In genomic region chr6:127453407-127454343, GRCm38 (mm10) we compare ENCODE assay signal across 8 mouse cellular contexts. TPM values are rescaled to one million over a fixed set of nuclear protein-coding genes. Genes with fewer than 3 reads are reported as not detected.
A peak's percentile ranks its signal among the peaks of the same experiment; 100 is the strongest.
DNase-seq lines count a peak whose midpoint lies in the region; ATAC-seq and TF ChIP-seq lines count a peak whose summit lies in the region.

No protein-coding gene starts in this region.

- WGBS in bone marrow, adult 2 months, result under 1% methylated on average over 70 of the region's 70 CpGs
- WGBS in embryonic facial prominence, embryonic 15.5 days, result under 1% methylated on average over 70 of the region's 70 CpGs
- under 1% methylated on average over 70 of the region's 70 CpGs for WGBS in kidney, embryonic 14.5 days
- under 1% methylated on average over 70 of the region's 70 CpGs for WGBS in limb, embryonic 15.5 days

- TF ChIP-seq POLR2A in bone marrow, adult 2 months (IDR thresholded peaks at IDR 0.05; ENCODE audit: borderline replicate concordance, control insufficient read depth, low read depth, low read length), result peak; percentile 85; the same call in 1 of the 2 replicates

- H3K4me2 ChIP-seq in embryonic facial prominence, embryonic 15.5 days (replicated peaks), result peak overlapping the region; percentile 66
- H3K4me2 ChIP-seq in kidney, embryonic 14.5 days (replicated peaks; ENCODE audit: low read depth, low read length), result peak overlapping the region; percentile 55
- peak overlapping the region; percentile 60 for H3K4me2 ChIP-seq in limb, embryonic 15.5 days

- H3K27ac ChIP-seq in bone marrow, adult 2 months (ENCODE audit: control insufficient read depth, insufficient read depth, low read depth, low read length, poor library complexity), result peak overlapping the region; percentile 93
- peak overlapping the region; percentile 86 for H3K27ac ChIP-seq in embryonic facial prominence, embryonic 15.5 days (replicated peaks)
- peak overlapping the region; percentile 78 for H3K27ac ChIP-seq in kidney, embryonic 14.5 days (ENCODE audit: low read depth, low read length)
- peak overlapping the region; percentile 91 for H3K27ac ChIP-seq in limb, embryonic 15.5 days

- no peaks in the 10 kb centered on the region for H3K36me3 ChIP-seq in embryonic facial prominence, embryonic 15.5 days
- H3K36me3 ChIP-seq in kidney, embryonic 14.5 days (ENCODE audit: control insufficient read depth, insufficient read depth, low read length), result no peaks in the 10 kb centered on the region
- no peaks in the 10 kb centered on the region for H3K36me3 ChIP-seq in limb, embryonic 15.5 days

- no peak for TF ChIP-seq CTCF in bone marrow, adult 2 months (IDR thresholded peaks at IDR 0.05; ENCODE audit: control insufficient read depth, insufficient read depth, low read length)

- H3K4me3 ChIP-seq in bone marrow, adult 2 months (replicated peaks; ENCODE audit: control insufficient read depth, low read depth, low read length), result peak overlapping the region; percentile 94
- H3K4me3 ChIP-seq in embryonic facial prominence, embryonic 15.5 days (replicated peaks), result peak overlapping the region; percentile 71
- peak overlapping the region; percentile 60 for H3K4me3 ChIP-seq in kidney, embryonic 14.5 days (ENCODE audit: low read length)
- peak overlapping the region; percentile 66 for H3K4me3 ChIP-seq in limb, embryonic 15.5 days

- ATAC-seq in embryonic facial prominence, embryonic 15.5 days (ENCODE audit: insufficient number of reproducible peaks, low FRiP score, low TSS enrichment, low read depth), result peak; percentile 94
- peak; percentile 98 for ATAC-seq in kidney, embryonic 14.5 days (ENCODE audit: low FRiP score, low TSS enrichment)
- ATAC-seq in limb, embryonic 15.5 days (ENCODE audit: insufficient number of reproducible peaks, low FRiP score, low TSS enrichment, low read depth), result peak; percentile 97

- peaks cover 4% of the 10 kb centered on the region for H3K27me3 ChIP-seq in embryonic facial prominence, embryonic 15.5 days
- H3K27me3 ChIP-seq in kidney, embryonic 14.5 days (ENCODE audit: control insufficient read depth, insufficient read depth, low read length), result no peaks in the 10 kb centered on the region
- peaks cover 6% of the 10 kb centered on the region; the same call in 1 of the 2 replicates for H3K27me3 ChIP-seq in limb, embryonic 15.5 days

- no peaks in the 10 kb centered on the region for H3K9me3 ChIP-seq in embryonic facial prominence, embryonic 15.5 days (replicated peaks)
- H3K9me3 ChIP-seq in kidney, embryonic 14.5 days (ENCODE audit: control insufficient read depth, low read length), result no peaks in the 10 kb centered on the region
- H3K9me3 ChIP-seq in limb, embryonic 15.5 days, result no peaks in the 10 kb centered on the region

- peak overlapping the region; percentile 50 for H3K9ac ChIP-seq in embryonic facial prominence, embryonic 15.5 days
- peak overlapping the region; percentile 66 for H3K9ac ChIP-seq in kidney, embryonic 14.5 days (ENCODE audit: low read depth, low read length)
- peak overlapping the region; percentile 57 for H3K9ac ChIP-seq in limb, embryonic 15.5 days

- peak; percentile 94 for DNase-seq in 416B (ENCODE audit: low read depth)
- peak; percentile 93 to 94 for DNase-seq in heart, adult 9 months (ENCODE audit: low spot score in 2 of 2)
- DNase-seq in monocyte, adult 2 months (ENCODE audit: low read depth in 1 of 2, low spot score in 2 of 2), result peak; percentile 65 to 86
- DNase-seq in spleen, postnatal 36 days (ENCODE audit: low spot score in 2 of 2), result peak; percentile 95

- no peaks in the 10 kb centered on the region; the same call in 1 of the 2 replicates for H3K4me1 ChIP-seq in bone marrow, adult 2 months (ENCODE audit: control insufficient read depth, insufficient read depth, low read length)
- H3K4me1 ChIP-seq in embryonic facial prominence, embryonic 15.5 days, result peaks cover 7% of the 10 kb centered on the region
- H3K4me1 ChIP-seq in kidney, embryonic 14.5 days (ENCODE audit: control insufficient read depth, insufficient read depth, low read length), result peaks cover 6% of the 10 kb centered on the region
- H3K4me1 ChIP-seq in limb, embryonic 15.5 days, result peaks cover 10% of the 10 kb centered on the region; the same call in 1 of the 2 replicates

RNA-seq across cellular contexts. Expression of gene Parp11, which starts 7.0 kb away (rescaled TPM):
- 7.4 and 27.7 TPM in 2 replicates for polyA plus RNA-seq in bone marrow, adult 2 months (2011; ENCODE audit: insufficient read depth, insufficient read length, low replicate concordance, missing spikeins)
- polyA plus RNA-seq in embryonic facial prominence, embryonic 15.5 days (2015; fragmentation: Nextera tagmentation; extraction: Ambion mirVana), result 24.0 and 25.7 TPM in 2 replicates
- polyA plus RNA-seq in kidney, embryonic 14.5 days (2014; fragmentation: Nextera tagmentation; extraction: Ambion mirVana), result 14.2 and 30.7 TPM in 2 replicates
- polyA plus RNA-seq in limb, embryonic 15.5 days (2015; fragmentation: Nextera tagmentation; extraction: Ambion mirVana), result 21.9 and 25.1 TPM in 2 replicates

Comparison
In these comparisons a context has a peak if more than half of its experiments do, and no peak if none do; other contexts are left out.
1. Peak in every context shown above with its lines: DNase-seq, ATAC-seq, H3K4me3 ChIP-seq and H3K27ac ChIP-seq.